Mouse (Mus musculus) cortical plate, adult 2 months (tissue): ENCODE results near the gene Ly6c2.
"Not testable (repeated sequence)": the region's sequence is repeated elsewhere in the genome, so short reads cannot be mapped to it uniquely, and the experiment has no call there.

Experiments used
- CTCF ChIP-seq: fragments of 200-500 bp; IDR thresholded peaks from 2 replicates; pipeline ENCODE4 v1.5.1; 2011; ENCODE audit warnings: mild to moderate bottlenecking, control low read depth, low read length; ENCODE audit not compliant: insufficient read depth; ENCODE audit errors: extremely low read depth
- POLR2A ChIP-seq: fragments of 200-500 bp; IDR thresholded peaks from 2 replicates; pipeline ENCODE4 v1.6.1; 2011; ENCODE audit warnings: mild to moderate bottlenecking, low read length, control low read depth; ENCODE audit not compliant: insufficient read depth; ENCODE audit errors: extremely low read depth

DNA sequence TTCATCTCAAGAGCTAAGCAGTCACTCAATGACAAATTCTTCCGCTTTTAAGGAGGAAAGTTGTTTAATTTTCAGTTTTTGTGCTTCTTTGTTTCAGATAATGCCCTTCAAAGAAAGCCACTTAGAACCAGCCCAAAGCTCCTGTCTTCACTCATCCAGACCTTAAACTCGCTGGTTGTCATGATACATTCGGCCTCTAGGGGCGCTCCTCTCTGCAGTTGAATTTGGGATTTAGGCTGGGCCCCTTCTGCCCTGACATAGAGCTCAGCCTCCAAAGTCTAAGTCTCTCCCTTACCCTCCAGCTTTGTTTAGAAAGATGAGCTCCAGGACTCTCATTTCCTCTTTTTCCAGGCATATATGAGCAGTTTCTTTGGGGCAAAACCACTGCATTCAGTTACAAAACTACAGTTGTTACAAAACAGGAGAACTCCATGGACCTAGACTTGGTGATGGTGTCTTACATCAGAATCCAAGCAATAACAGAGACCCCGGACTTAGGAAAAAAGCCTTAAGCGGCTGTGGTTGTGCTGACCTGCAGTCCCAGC lies 49.7 kb downstream of the Ly6c2 start:
- peak; percentile 47 for TF ChIP-seq CTCF
- TF ChIP-seq POLR2A: not testable (repeated sequence)
